Mouse (Mus musculus) erythroblast, adult 5-6 weeks (primary cell): ENCODE data around the gene Tmem189. TPM values are rescaled to one million over a fixed set of nuclear protein-coding genes. Genes with fewer than 3 reads are reported as not detected.
A peak's percentile ranks its signal among the peaks of the same experiment; 100 is the strongest.
"Not testable (repeated sequence)": the region's sequence is repeated elsewhere in the genome, so short reads cannot be mapped to it uniquely, and the experiment has no call there.

ENCODE experiments used
- ATAC-seq: replicated peaks from 2 replicates; pipeline ENCODE4 v1.8.0; 2016; ENCODE audit warnings: moderate number of reproducible peaks, mild to moderate bottlenecking, moderate TSS enrichment, inconsistent platforms; ENCODE audit not compliant: poor library complexity, low FRiP score, severe bottlenecking
- total RNA-seq, 2 experiments: library from RNA; stranded (forward) in 1 of 2; stranded (reverse) in 1 of 2; fragments of 150-400 nt in 1 of 2; fragments of 200-764, 138-1000 nt in 1 of 2; gene quantifications; 2 replicates each; pipeline versions ENCODE4 v1.2.3 to v1.2.4; 2015 to 2017; ENCODE audit warnings: low replicate concordance in 2 of 2

The Tmem189 gene
- total RNA-seq, 2 experiments from 2014 or later: 20.8 to 52.9 TPM

DNA sequence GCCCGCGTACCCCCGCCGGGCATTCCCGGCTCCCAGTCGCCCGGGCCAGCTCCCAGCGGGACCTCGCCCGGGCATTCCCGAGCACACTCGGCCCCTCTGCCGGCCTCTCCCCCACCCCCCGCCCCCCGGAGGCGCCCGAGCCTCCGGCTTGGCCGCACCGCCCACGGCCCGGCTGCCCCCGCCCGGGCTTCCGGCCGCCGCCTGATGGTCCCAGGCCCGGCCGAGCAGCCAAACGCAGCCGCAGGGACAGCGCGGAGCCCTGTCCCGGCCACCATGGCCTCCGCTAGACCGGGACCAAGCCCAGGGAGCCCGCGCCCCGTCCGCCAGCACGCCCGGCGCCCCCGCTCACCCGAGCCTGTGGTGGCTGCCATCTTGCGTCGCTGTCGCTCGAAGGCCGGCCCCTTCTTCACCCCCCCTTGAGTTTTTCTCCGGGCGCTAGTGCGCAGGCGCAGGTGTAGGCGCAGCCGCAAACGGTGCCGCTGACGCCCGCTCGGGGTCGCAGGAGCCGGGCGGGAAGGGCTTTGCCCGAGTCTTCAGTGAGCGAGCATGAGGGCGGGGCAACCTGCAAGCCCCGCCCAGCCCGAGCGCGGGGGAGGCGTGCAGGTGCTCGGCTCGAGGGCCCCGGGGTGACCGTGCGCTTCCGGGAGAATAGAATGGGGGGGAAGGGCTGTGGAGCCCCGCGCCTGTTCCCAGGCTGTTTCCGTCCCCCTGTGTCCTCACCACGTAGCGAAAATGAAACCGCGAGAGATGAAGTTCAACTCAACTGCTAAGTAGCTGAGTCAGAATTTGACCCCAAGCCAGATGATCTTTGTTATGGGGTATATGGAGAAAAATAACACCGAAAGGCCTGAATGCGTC lies 57.8 kb downstream of the Tmem189 start, which contains the start of gene Ube2v1:
Gene Ube2v1 (minus strand): TSS at position 505 of the 858 bp plus-strand sequence.
- ATAC-seq: peak; percentile 43

DNA sequence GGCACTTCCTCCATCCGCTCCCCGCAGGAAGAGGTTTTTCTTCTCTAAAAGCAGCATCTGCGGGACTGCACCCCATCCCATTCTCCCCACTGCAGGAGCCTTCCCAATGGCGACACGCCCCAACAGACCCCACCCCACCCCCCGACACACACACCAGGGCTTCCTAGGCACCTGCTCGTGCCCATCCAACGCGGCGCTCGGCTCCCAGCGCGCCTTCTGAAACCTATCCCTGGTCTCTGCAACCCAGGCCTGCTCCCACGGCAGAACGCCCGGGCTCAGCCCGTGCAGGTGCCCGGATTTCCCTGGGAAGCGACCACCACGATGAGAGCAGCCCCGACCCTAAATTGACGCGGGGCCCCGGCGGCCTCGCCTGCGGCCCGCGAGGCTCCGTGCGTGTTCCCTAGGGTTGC lies 58.4 kb downstream of the Tmem189 start:
- no peak for ATAC-seq

DNA sequence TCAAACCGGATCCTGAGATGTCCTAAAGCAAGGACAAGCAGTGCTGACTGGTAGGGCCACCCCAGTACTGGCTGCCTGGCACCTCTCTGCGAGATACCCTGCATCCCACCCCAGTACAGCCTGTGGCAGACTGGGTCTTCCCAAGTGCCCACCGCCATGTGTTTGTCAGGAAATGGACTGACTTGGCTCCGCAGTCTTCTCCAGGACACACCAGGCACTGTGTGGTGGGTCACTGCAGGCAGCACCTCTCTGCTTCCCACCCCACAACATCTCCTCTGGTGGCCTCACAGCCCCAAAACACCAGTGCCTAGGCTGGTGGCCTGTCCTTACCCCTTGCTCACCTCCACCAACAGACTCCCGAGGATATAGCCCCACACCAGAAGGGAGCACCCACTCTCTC lies 59.2 kb downstream of the Tmem189 start:
- ATAC-seq: no peak

DNA sequence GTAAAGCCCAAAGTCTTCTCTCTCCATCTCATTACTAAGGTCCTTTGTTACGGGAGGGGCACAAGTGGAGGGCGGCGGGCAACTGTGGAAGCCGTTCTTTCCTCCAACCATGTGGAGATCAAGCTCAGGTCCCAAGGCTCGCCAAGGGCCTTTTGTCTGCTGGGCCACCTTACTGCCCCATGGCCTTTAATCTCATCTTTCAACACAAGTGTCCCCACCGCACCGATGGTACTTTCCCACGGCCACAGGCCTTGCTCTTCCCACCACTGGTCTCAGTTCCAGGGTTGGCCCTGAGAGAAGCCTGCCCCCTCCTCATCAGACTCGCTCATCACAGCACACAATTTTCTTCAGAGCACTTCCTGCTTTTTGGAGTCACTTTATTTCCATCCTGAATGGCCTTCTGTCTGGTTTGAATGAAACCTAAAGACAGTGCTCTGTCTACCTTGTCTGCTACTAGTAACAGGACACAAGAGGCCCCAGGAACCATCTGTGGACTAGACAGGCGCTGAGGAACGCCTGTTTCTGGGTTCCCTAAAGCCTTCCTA lies 59.9 kb downstream of the Tmem189 start:
- no peak for ATAC-seq

DNA sequence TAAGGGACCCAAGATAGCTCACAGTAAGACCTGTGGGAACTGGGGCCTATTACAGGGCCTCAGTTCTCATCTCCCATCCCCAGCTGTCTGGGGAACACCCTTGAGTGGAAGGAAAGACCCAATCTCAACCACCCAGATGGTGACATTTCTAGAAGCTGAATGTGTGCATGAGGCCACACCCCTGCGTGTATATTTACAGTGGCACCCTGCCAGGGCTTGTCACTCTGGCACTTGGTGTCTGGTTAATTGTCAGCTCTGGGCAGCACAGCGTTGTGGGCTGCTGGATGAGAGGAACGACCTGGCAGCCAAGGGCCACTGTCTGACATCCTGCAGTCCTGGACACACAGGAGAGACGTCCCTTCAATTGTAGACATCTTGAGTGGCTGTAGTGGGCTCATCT lies 60.8 kb downstream of the Tmem189 start:
- peak; percentile 68 for ATAC-seq

DNA sequence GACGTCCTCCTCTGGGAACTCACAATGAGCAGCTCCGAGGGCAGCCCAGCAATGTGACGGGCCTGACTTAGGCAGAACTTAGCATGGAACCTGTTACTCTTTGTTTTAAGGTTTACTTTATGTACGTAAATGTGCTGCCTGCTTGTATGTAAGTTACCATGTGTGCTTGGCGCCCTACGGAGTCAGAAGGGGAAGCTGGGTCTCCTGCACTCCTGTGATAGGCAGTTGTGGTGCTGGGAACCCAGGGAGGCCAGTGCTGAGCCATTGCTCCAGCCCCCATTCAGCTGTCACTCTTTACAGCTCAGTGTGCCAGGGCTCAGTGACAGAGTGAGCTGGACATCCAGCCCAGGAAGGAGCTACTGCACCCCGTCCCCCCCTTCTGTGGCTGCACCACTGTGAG lies 62.6 kb downstream of the Tmem189 start:
- no peak for ATAC-seq

DNA sequence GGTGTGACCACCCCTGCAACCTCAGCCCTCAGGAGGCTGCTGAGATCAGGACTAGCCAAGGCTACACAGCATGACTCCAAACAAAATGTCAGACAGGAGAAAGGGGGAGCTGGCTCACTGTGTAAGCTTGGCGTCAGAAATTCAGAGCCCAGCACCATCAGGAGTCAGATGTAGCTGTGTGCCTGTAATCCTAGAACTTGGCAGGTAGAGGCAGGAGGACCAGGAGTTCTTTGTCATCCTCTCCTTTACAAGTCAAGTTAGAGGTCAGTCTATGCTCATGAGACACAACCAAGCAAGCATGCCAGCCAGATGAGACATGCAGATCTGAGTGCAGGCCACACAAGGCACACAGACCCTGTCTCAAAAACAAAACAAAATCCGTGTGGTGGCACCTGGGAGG lies 64.0 kb downstream of the Tmem189 start:
- ATAC-seq: no peak

DNA sequence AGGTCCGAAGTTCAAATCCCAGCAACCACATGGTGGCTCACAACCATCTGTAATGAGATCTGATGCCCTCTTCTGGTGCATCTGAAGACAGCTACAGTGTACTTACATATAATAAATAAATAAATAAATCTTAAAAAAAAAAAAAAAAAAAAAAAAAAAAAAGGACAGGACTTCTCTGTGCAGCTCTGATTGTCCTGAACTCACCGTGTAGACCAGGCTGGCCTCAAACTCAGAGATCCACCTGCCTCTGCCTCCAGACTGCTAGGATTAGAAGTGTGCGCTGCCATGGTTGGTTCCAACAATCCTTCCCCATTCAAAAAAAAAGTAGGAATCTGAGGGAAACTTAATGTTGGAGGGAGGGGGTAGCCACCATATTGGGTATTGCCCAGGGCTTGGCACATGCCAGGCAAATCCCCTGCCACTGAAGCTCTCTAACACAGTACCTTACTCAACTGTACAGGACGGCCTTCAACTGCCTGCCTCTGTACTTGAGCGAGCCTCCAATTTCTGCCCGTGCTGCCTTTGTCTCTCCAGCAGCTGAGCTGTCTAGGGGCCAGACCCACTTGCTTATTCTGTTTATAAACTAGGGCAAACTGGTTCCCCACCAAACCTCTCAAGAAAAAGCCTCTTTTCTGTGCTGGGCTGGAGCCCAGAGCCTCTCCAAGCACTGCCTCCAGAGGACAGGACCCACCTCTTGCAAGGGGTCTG lies 65.1 kb downstream of the Tmem189 start:
- no peak for ATAC-seq

DNA sequence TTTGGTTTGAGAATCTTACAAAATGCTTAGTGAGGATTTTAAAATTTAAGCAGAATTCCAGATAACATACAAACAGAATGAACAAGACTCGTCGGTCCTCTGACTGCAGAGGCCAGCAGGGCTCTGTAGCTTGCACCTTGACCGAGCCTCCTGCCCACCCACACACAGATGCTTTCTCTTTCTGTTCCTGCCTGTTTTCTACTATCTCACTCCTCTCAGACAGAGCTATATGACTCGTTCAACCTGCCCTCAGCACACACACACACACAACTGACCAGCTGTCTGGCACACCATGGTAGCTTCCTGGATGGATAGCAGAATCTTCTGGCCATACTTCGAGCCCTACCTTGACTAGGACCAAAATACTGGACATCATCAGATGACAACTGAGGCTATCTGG lies 66.7 kb downstream of the Tmem189 start:
- no peak for ATAC-seq

DNA sequence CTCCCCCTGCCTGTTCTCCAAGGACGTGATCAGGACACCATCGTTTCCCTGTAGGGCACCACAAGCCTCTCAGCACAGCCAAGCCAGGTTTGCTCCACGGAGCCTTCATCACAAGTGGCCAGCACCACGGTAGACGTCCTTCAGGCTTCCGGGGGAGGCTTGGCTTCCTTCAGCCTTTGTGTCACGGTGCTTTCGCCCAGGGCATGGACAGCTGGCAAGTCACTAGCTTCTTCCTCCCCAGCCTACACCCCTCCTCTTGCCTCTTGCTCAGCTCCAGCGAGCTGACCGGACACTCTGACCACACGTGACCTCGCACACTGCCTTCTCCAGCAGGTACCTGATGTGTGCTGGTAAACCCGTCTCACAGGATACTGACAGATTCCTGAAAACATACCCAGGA lies 67.3 kb downstream of the Tmem189 start:
- ATAC-seq: no peak

DNA sequence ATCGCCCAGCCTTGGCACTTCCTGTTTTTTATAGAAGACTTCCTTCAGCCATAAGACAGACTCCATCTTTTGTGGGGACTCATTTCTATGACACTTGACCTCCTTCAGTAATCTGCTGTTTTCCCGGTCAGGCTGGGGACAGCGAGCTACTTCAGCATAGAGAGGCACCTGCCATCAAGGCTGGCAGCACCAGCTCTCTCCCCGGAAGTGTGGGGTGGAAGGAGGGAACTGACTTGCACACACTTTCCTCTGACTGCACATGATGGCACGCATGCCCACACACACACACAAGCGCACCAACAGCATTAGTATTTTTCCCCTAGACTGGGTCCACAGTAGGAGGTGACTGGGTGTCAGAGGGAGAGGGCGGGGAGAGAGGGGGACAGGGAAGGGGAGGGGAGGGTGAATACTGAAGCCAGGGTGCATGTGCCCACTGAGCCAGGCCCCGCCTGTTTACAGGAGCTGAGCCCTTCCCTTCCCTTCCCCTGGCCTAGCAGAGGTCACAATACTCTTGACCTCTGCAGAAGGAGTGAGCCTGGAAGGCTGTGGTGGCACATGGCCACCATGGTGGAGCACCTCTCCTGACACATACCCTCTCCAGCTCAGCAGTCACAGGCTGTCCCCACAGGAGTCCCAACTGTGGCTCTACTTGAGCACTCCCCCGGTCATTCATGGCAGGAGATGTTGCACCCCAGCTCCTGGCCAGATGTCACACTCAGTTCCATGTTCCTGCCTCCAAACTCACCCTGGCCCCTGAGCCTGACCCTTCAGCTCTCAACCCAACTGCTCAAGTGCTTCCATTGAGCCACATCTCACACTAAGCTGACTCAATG lies 68.2 kb downstream of the Tmem189 start:
- no peak for ATAC-seq

DNA sequence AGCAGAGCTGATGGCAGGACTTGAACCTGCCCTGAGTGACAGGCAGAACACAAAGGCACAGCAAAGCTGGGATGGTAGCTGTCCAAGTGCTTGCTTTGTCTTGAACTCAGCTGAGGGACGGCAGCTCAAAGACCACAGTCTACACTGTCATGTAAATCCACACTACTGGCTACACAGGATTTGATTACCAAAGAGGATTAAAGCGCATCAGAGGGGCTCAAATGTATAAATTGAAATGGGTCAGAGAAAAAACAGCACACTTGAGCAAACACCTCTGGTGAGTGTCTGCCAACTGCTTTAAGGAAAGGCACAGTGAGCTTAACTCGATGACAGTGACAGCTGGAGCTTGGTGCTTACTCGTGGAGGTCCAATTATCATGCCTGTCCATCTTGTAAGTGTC lies 72.2 kb downstream of the Tmem189 start:
- no peak for ATAC-seq

DNA sequence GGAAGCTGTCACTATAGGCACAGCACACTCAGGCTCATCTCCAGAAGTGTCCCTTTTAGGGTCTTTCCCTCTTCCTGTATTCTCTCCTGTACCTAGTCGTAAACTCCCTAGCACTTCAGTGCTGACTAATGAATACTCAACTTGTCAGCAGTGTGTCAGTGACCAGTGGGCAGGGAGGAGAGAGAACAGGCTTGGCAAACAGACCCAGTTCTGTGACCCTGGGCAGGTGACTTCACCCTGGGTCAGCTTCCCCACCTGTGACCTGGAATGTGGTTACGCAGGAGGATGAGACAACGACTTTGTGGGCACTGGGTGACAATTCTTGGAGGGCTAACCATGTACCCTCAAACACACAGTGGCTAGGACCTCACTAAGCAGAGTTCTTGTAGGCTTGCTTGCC lies 72.6 kb downstream of the Tmem189 start:
- no peak for ATAC-seq

DNA sequence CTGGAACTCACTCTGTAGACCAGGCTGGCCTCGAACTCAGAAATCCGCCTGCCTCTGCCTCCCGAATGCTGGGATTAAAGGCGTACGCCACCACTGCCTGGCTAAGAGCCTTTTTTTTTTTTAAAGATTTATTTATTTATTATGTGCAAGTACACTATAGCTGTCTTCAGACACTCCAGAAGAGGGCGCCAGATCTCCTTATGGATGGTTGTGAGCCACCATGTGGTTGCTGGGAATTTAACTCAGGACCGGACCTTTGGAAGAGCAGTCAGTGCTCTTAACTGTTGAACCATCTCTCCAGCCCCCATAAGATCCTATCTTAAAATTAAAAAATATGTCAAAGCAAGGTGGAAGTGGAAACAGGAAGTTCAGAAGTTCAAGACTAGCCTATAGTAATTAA lies 76.3 kb downstream of the Tmem189 start:
- ATAC-seq: not testable (repeated sequence)

DNA sequence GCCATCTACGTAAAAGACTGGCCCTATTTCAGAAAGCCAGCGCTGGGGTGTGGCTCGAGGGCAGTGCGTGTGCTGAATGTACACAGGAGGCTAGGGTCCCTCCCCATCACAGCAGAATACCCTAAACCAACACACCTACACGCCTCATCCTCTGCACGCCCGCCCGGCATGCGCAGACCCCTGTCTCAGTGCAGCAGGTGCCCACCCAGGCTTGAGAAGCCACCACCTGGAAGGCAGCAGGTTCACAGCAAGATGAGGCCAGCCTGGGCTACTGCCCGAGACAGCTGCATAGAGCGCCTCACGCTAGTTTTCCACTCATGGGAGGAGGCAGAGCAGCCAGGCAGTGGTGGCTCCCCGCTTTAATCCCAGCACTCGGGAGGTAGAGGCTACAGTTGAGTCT lies 77.5 kb downstream of the Tmem189 start:
- ATAC-seq: no peak

DNA sequence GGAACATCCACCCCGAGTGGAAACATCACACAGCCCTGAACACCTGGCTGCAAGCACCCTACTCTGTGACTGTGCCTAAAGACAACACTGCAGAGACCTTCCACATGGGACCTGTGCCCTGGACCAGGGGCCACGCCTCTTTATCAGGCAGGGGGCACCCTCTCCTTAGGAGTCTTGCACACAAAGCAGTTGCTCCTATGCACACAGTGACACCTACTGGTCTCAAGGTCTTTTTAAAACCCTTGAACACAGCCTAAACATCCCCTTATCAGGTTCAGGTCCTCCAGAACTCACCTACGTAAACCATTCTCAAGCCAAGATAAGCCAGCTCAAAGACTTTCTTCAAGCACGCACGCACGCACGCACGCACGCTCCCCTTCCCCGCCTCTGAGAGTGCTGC lies 78.3 kb downstream of the Tmem189 start:
- no peak for ATAC-seq

DNA sequence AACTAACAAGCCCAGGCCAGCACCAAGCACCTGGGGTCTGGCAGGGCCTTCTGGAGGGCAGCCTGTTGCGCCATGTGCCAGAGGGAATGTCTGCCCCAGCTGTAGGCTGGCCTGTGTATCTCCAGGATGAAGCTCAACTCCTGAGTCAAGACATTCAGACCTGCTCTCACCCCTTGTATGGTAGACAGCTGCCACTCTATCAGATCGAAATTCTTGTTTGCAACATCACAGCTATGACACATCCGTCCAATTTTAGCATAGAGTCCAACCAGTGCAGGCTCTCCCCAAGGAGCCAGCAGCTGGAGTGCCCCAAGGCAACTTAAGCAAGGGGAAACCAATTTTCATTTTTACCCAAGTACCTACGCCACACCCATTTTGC lies 82.9 kb downstream of the Tmem189 start:
- ATAC-seq: no peak

DNA sequence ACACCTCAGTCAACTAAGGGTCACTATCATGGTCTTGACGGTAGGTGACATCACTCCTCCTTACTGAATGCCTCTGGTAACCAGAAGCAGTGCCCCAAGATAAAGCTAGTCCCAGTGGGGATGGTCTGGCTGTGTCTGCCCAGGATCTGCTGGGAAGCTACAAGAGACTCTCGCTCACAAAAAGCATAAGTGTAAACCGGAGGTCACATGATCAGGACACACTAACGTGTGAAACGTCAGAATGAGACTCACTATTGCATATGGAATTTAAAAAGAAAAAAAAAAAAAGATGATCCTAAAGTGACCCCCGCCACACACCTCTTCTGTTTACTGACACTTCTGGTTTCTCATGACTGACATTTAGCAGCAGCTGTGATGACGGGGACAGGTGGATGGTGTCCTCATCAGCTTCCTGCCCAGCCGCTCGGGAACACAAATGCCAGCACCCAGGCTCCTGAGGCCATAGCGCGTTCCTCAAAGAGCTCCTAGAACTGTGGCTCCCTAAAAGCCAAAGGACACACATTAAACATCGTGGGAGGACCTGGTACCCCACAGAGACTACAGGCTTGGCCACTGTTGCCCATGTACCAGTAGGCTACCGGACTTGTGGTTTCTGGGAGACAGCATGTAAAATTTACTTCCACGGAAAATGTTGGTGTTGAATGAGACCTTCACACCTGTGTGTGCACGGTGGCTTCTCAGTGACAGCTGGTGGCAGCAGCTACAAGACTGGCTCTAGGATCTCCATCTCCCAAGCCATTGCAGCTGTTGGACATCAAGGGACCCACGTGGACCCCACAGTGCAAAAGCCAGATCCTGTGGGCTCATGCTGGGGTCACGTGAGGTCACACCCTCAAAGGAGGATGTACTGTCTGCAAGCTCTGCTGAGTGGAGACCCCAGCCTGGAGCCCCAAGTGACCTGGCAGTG lies 83.5 kb downstream of the Tmem189 start:
- no peak for ATAC-seq

DNA sequence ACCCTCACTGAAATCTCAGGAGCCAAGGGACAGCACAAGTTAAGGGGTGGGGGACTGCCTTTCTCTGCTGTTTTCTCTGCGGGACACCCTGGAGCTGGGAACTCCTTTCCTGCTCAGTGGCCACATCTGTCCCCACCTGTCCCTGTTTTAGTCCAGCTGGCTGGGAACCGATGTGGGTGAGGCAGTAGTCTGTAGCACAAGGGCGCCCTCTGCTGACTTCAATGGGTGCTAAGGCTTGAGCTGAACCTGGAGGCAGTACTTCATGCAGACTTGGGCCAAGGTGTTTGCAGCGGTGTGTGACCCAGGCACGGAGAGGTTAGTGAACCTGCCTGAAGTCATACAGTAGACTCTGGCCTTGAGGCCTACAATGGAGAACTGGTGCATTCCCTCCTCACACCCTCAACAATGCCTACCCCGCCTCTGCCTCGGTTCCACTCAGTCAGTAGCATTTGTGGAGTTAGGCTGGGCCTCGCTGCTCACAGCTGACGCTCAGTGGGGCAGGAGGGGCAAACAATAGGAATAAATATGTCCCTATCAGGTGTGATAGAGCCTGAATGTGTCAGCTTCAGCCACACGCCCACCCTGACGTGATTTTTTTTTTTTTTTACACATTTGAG lies 84.3 kb downstream of the Tmem189 start:
- ATAC-seq: peak; percentile 77
